Mouse (Mus musculus) lung, embryonic 16.5 days (tissue): ENCODE data around the gene Arl3. TPM values are rescaled to one million over a fixed set of nuclear protein-coding genes. Genes with fewer than 3 reads are reported as not detected.

Source experiments
- ATAC-seq: fragments of 200-750 bp; cut with Nextera tagmentation; 2 replicates; pipeline ENCODE4 v1.8.0; 2017; ENCODE audit warnings: low read depth, mild to moderate bottlenecking, moderate library complexity
- H3K27ac ChIP-seq: fragments of 300-500 bp; sonication (generic); 2 replicates; pipeline ENCODE4 v1.5.1; 2014; ENCODE audit warnings: mild to moderate bottlenecking, control low read depth, low read length
- H3K27me3 ChIP-seq: fragments of 300-500 bp; sonication (generic); 2 replicates; pipeline ENCODE4 v1.6.1; 2014; ENCODE audit warnings: low read depth, low read length, mixed read lengths; ENCODE audit not compliant: control insufficient read depth, insufficient read depth
- H3K36me3 ChIP-seq: fragments of 300-500 bp; sonication (generic); 2 replicates; pipeline ENCODE4 v1.6.1; 2014; ENCODE audit warnings: low read length; ENCODE audit not compliant: control insufficient read depth, insufficient read depth
- H3K4me1 ChIP-seq: fragments of 300-500 bp; sonication (generic); replicated peaks from 2 replicates; pipeline ENCODE4 v1.6.1; 2014; ENCODE audit warnings: low read length, mixed read lengths; ENCODE audit not compliant: control insufficient read depth, insufficient read depth
- H3K4me2 ChIP-seq: fragments of 300-500 bp; sonication (generic); 2 replicates; pipeline ENCODE4 v1.6.1; 2014; ENCODE audit warnings: low read depth, low read length, control low read depth
- H3K4me3 ChIP-seq: fragments of 300-500 bp; sonication (generic); 2 replicates; pipeline ENCODE4 v1.5.1; 2014; ENCODE audit warnings: mild to moderate bottlenecking, low read length, control low read depth
- H3K9ac ChIP-seq: fragments of 300-500 bp; sonication (generic); 2 replicates; pipeline ENCODE4 v1.6.1; 2014; ENCODE audit warnings: low read length, control low read depth
- H3K9me3 ChIP-seq: fragments of 300-500 bp; sonication (generic); 2 replicates; pipeline ENCODE4 v1.6.1; 2016; ENCODE audit warnings: low read length; ENCODE audit not compliant: control insufficient read depth
- WGBS: fragments of 180-500 bp; shearing (Covaris S2); extraction: QIAGEN DNeasy Blood & Tissue Kit; methylation state at CpG from one replicate; pipeline ENCODE4 v1.1.7; 2014; 5-methylcytosine and 5-hydroxymethylcytosine counted together
- polyA plus RNA-seq: library from polyadenylated mRNA; unstranded; fragments of >200 nt; fragmentation: Nextera tagmentation; extraction: Ambion mirVana; gene quantifications from 2 replicates; pipeline ENCODE4 v1.2.1, GENCODE M21; 2015

Arl3 gene
- polyA plus RNA-seq, 1 experiment from 2014 or later = 118 TPM

DNA sequence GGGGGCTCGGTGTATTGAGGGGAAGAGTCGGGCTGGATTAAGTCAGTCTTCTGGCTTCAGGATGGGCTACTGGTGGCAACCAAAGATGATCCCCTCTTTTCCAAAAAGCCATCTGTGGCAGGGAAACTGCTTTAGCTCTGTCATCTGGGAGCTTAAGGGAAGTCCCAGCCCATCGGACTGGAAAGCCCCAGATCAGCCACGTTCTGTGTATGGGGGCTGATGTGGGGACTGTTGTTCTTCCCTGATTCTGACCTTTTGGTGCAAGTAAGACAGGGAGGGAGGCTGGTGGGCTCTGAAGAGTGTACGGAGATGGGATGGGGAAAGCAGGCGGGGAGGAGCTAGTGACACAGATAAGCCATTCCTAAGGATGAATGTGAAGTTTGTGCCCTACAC, 48.9 kb downstream of the Arl3 start:
- Histone ChIP-seq H3K27me3 (no peaks in the 10 kb centered on the region), H3K36me3 (no peaks in the 10 kb centered on the region), H3K4me1 (peaks cover 54% of the 10 kb centered on the region), H3K27ac (peak overlapping the region; percentile 87), H3K9me3 (no peaks in the 10 kb centered on the region), H3K4me3 (peak overlapping the region; percentile 25), H3K9ac (peak overlapping the region; percentile 58), H3K4me2 (peak overlapping the region; percentile 54)
- 16% methylated on average over 6 of the region's 6 CpGs for WGBS
- ATAC-seq = no peak

DNA sequence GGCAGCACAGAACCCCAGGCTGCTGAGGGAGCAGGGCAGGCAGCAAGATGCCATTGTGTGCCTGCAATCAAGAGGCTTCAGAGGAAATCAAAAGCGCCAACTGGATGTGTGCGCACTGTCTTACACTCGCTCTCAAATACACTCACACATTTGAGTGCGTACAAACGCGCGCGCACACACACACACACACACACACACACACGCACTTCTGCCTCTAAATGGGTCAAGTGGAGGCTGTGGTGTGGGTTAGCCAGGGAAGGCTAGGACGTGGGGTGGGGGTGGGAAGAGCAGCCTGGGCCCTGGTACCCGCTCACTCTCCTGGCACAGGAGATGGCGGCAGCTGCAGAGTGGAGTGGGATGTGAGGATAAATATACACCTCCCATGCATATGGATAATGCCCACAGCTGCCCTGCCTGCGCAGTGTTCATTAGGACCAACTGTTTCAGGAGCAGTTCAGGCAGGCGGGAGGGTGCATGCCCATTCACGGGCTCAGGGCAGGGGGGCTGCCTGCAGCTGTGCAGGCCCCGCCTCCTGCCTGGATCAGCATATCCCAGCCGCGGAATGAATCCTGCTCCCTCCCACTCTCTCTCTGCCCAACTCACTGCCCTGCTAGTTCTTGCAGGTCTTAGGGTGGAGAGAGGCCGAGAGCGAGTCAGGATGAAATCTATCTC, 49.4 kb downstream of the Arl3 start:
- peaks cover 54% of the 10 kb centered on the region for H3K4me1 ChIP-seq
- ATAC-seq = peak; percentile 80

DNA sequence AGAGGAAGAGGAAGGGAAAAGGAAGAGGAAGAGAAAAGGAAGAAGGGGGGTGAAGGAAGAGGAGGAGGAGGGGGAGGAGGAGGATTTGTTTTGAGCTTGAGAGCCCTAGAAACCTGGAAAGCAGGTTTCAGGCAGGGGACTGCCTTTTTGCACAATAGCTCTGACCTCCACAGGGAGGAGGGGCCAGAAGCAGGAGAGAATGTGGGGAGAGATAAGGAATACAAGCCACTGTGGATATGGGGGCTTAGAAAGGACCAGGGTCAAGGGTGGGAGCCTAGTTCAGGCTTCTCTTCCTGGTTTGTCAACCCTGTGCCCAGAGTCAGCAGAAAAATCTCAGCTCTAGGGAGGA, 49.9 kb downstream of the Arl3 start:
- H3K27me3 ChIP-seq = no peaks in the 10 kb centered on the region
- H3K9ac ChIP-seq = peak overlapping the region; percentile 51
- H3K4me1 ChIP-seq = peaks cover 54% of the 10 kb centered on the region
- ATAC-seq = peak; percentile 10
- peak overlapping the region; percentile 54 for H3K4me2 ChIP-seq
- no peaks in the 10 kb centered on the region for H3K9me3 ChIP-seq
- H3K4me3 ChIP-seq = no peak overlapping the region; the same call in 1 of the 2 replicates
- H3K36me3 ChIP-seq = no peaks in the 10 kb centered on the region
- H3K27ac ChIP-seq = peak overlapping the region; percentile 87

More for the DNA sequence above, 49.4 kb downstream of the Arl3 start:
- Histone ChIP-seq H3K36me3 (no peaks in the 10 kb centered on the region), H3K4me3 (peak overlapping the region; percentile 25), H3K27me3 (no peaks in the 10 kb centered on the region), H3K4me2 (peak overlapping the region; percentile 54), H3K27ac (peak overlapping the region; percentile 87), H3K9me3 (no peaks in the 10 kb centered on the region), H3K9ac (peak overlapping the region; percentile 58)
- WGBS = 9% methylated on average over 20 of the region's 20 CpGs

DNA sequence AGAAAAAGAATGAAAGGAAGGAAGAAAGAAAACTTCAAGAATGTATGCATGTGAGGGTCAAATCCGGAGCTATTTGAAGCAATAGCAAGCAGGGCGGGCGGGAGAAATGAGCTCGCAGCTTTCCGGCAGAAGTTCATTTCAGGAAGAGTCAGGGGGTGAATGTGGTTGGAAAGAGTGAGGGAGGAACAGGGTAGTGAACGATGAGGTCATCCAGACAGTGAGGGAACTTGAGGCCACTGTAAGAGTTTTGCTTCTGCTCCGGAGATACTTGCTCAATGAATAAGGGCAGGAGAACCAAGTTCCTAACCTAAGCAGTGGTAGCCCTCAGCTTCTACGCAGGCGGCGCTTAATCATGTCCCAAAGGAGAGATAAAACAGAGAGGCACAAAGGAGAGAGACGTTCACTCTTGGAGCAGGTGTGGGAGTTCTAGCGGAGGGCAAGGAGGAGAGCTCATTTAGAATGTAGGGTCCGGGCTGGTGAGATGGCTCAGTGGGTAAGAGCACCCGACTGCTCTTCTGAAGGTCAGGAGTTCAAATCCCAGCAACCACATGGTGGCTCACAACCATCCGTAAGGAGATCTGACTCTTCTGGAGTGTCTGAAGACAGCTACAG, 50.5 kb downstream of the Arl3 start:
- no peaks in the 10 kb centered on the region for H3K27me3 ChIP-seq
- no peak overlapping the region for H3K4me3 ChIP-seq
- peaks cover 55% of the 10 kb centered on the region for H3K4me1 ChIP-seq
- no peak overlapping the region; the same call in 1 of the 2 replicates for H3K4me2 ChIP-seq
- 18% methylated on average over 15 of the region's 15 CpGs for WGBS
- no peak overlapping the region for H3K9ac ChIP-seq
- H3K36me3 ChIP-seq = no peaks in the 10 kb centered on the region
- H3K9me3 ChIP-seq = no peaks in the 10 kb centered on the region
- peak overlapping the region; percentile 87; the same call in 1 of the 2 replicates for H3K27ac ChIP-seq
- no peak for ATAC-seq

DNA sequence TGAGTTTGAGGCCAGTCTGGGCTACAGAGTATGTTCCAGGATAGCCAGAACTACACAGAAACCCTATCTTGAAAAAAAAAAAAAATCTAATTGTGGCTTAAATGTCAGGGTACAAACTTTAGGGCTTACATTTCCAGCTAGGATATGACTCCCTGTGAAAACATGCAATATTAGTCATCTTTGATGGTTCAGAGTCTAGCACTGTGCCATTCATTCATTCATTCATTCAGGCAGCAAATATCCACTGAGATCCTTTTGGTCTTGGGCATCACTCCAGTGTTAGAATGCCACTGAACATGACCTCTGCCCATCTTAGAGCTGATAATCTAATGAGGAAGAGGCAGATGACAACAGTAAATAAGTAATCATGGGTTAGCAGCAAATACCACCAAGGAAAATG, 51.3 kb downstream of the Arl3 start:
- no peaks in the 10 kb centered on the region for H3K9me3 ChIP-seq
- no peak overlapping the region for H3K4me2 ChIP-seq
- H3K9ac ChIP-seq = no peak overlapping the region
- ATAC-seq = no peak
- H3K36me3 ChIP-seq = 0 out of 2 replicates have a peak, but pooled peaks cover under 1% of the 10 kb centered on the region
- H3K4me1 ChIP-seq = peaks cover 61% of the 10 kb centered on the region
- H3K27ac ChIP-seq = no peak overlapping the region
- no peaks in the 10 kb centered on the region for H3K27me3 ChIP-seq
- H3K4me3 ChIP-seq = no peak overlapping the region

DNA sequence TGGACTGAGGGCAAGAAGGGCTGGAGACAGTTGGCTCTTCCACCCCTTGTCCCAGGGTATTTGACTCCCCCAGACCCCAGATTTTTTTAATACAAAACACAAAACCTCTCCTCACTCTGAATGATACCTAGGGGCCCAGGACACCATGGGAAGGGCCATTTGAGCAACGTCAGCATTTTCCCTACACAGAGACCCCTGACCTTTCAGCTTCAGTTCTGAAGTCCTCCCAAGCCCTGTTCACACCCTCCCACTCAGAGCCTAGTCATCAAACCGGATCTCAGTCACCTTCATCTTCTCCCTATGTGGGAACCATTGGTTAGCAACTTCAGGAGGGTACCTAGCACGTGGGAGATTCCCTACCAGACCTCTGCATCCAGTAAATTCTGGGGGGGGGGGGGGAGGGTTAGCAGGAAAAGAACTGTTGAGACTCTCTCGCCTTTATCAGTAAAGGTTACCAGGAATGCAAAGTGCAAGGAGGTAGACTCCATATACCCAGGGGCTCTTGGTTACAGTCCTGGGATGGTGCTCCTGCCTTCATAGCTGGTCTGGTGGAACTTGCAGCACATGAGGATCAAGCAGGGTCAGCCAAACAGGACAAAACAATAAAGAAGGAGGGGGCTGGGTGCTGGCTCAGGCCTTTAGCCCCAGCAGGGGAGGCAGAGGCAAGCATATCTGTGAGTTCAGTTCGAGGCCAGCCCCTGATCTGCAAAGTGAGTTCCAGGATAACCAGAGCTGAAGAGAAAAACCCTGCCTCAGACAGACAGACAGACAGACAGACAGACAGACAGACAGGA, 54.0 kb downstream of the Arl3 start:
- ATAC-seq = no peak
- Histone ChIP-seq H3K9ac (peak overlapping the region; percentile 57), H3K4me1 (peaks cover 46% of the 10 kb centered on the region), H3K36me3 (peaks cover 24% of the 10 kb centered on the region), H3K4me3 (no peak overlapping the region), H3K4me2 (peak overlapping the region; percentile 53; the same call in 1 of the 2 replicates), H3K27ac (peak overlapping the region; percentile 30), H3K9me3 (no peaks in the 10 kb centered on the region), H3K27me3 (no peaks in the 10 kb centered on the region)
- WGBS = 14% methylated on average over 5 of the region's 5 CpGs

DNA sequence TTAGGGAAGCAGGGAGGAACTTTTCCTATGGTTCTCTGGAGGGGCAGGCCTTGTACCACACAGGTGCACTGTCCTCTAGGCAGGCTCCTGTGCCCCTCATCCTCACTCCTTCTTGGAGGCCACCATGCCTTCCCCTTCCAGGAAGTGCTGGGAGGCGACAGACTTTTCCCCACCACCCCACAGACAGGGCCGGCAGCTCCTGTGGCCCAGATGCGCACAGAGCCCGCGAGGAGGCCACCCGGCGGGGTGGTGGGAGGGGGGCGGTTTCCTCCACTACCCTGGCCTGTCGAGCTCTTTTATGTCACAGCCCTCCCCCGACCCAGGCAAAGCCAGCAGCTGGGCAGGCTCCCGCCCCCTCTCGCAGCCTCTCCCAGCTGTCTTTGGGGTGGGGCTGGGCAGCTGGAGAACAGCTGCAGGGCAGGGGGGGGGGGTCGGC, 54.6 kb downstream of the Arl3 start:
- Histone ChIP-seq H3K9me3 (no peaks in the 10 kb centered on the region), H3K9ac (peak overlapping the region; percentile 57), H3K27me3 (no peaks in the 10 kb centered on the region), H3K4me3 (peak overlapping the region; percentile 20), H3K36me3 (peaks cover 29% of the 10 kb centered on the region), H3K27ac (peak overlapping the region; percentile 76), H3K4me2 (peak overlapping the region; percentile 53), H3K4me1 (peaks cover 39% of the 10 kb centered on the region)
- 2% methylated on average over 13 of the region's 13 CpGs for WGBS
- peak; percentile 87 for ATAC-seq

DNA sequence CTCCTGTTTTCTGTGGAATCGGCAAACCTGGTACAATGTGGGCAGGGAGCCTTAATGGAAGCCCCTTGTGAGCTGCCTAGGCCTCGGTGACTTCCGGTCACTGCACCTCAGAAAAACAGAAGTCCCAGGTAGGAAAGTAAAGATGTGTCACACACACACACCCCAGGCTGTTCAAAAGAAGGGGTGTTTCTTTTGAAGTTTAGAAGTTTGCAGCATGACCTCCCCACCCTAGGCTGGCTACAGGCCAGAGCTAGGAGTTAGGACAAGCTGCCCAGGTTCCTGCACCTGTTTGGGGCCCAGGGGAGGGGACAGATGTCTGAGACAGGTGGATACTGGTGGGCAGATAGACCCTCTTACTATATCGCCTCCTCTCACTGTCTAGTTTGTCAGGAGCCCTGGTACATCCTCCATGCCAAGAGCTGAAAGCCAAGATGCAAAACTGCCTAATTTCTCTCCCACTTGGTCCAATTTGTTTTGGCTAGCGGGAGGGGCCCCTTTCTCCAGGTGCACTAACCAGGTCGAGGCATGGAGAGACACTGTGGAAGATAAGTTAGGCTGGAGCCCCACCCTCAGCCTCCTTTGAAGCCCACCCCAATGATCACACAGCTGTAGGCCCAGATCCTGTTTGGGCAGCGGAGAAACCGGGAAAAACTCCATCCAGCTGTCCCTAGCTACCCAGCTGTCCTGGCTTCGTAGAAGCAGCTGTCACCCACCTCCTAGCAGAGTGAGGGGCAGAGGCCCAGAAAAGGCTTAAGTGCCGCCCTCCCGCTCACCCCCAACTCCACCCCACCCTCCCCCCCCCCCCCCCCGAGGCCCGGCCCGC, 55.3 kb downstream of the Arl3 start:
- Histone ChIP-seq H3K4me3 (no peak overlapping the region; the same call in 1 of the 2 replicates), H3K27ac (peak overlapping the region; percentile 76), H3K9me3 (no peaks in the 10 kb centered on the region), H3K4me1 (peaks cover 33% of the 10 kb centered on the region), H3K27me3 (no peaks in the 10 kb centered on the region), H3K9ac (peak overlapping the region; percentile 57), H3K36me3 (peaks cover 35% of the 10 kb centered on the region), H3K4me2 (peak overlapping the region; percentile 53)
- ATAC-seq = peak; percentile 70
- WGBS = 28% methylated on average over 11 of the region's 14 CpGs
